Mouse (Mus musculus) testis, adult 2 months (tissue): ENCODE data around the gene Phf12.

Source experiments
- CTCF ChIP-seq: fragments of 200-500 bp; IDR thresholded peaks from 2 replicates; pipeline ENCODE4 v1.5.1; 2012; ENCODE audit warnings: low read depth, mild to moderate bottlenecking, inconsistent platforms, low read length, moderate library complexity; ENCODE audit not compliant: control insufficient read depth, insufficient read depth, insufficient replicate concordance
- POLR2A ChIP-seq: fragments of 200-500 bp; IDR thresholded peaks from 2 replicates; pipeline ENCODE4 v1.6.1; 2012; ENCODE audit warnings: low read depth, mild to moderate bottlenecking, inconsistent platforms, low read length, moderate library complexity; ENCODE audit not compliant: control insufficient read depth

DNA sequence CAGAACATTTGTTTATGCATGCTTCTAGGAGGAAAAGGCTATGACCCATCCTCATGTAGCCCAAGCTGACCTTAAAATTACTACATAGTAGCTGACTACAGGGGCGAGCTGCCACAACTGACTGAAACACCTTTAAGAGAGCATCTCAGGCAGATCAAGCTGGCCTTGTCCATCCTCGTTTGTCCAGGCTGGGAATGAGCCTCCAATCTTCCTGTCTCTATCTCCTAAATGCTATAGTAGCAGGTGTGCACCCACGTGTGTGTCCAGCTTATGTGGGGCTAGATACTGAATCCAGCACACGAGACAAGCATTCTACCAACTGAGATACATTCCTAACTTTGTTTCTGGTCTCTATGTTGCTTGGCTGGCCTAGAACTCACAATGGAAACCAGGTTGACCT lies 92.1 kb downstream of the Phf12 start:
- TF ChIP-seq CTCF (no peak), POLR2A (no peak)
